In the genomic region with DNA sequence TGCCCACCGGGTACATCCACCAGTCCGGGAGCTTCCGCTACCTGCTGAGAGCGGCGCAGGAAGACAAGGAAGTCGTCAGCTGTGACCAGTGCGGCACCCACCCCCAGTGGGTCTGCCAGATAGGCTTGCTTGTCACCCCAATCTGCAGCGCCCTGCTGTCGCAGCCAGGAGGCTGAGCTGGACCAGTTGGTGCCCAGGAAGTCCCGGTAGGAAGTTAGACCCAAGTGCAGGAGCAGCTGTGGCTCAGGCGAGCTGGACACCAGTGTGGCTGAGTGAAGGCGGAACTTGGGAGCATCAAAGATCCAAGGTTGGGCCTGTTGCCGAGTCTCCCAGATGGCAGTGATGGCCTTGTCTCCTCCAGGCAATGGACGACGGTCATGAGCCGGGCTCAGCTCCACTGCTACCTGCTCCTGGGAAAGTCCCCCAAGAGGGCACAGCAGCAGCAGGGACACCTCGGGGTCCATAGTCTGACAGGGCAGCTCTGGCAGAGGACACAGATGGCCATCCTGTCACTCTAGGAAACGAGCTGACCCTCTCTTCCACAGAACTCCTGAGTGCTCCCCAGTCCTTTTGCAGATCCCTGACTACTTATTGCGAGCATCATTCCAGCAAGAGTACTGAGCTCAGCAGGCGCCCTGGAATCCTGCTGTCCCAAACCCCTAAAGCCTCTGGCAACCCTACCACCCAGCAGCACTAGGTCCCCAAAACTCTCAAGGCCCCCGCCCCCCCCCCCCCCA, we compare ENCODE assay signal across 8 mouse cellular contexts. TPM values are rescaled to one million over a fixed set of nuclear protein-coding genes. Genes with fewer than 3 reads are reported as not detected.
DNase-seq lines count a peak whose midpoint lies in the region; ATAC-seq and TF ChIP-seq lines count a peak whose summit lies in the region.

No protein-coding gene starts in this region.

- no peak for DNase-seq in heart, adult 8-10 months (ENCODE audit: low spot score)
- DNase-seq in embryonic facial prominence, embryonic 14.5 days (ENCODE audit: low spot score) = no peak
- DNase-seq in kidney, postnatal 0 days (ENCODE audit: low spot score) = no peak
- no peak for DNase-seq in right cerebral cortex, adult 18-20 months
- no peak for DNase-seq in layer of hippocampus, postnatal 36 days

- 0 out of 2 replicates have a peak, but pooled peaks cover 14% of the 10 kb centered on the region for H3K9me3 ChIP-seq in heart, embryonic 12.5 days (replicated peaks)
- no peaks in the 10 kb centered on the region; the same call in 1 of the 2 replicates for H3K9me3 ChIP-seq in ES-Bruce4 (replicated peaks; ENCODE audit: control insufficient read depth, insufficient read depth, low read length, poor library complexity, severe bottlenecking)
- no peaks in the 10 kb centered on the region for H3K9me3 ChIP-seq in embryonic facial prominence, embryonic 14.5 days (ENCODE audit: control insufficient read depth, low read length)
- no peaks in the 10 kb centered on the region for H3K9me3 ChIP-seq in kidney, postnatal 0 days (replicated peaks; ENCODE audit: low read length)

- ATAC-seq in heart, embryonic 12.5 days (ENCODE audit: insufficient number of reproducible peaks, low FRiP score) = no peak
- ATAC-seq in embryonic facial prominence, embryonic 14.5 days (ENCODE audit: low read depth) = no peak; the same call in 1 of the 2 replicates
- ATAC-seq in kidney, postnatal 0 days (replicated peaks; ENCODE audit: low FRiP score, low read depth) = no peak

- no peaks in the 10 kb centered on the region for H3K27me3 ChIP-seq in heart, embryonic 12.5 days (replicated peaks)
- H3K27me3 ChIP-seq in ES-Bruce4 (ENCODE audit: control insufficient read depth, insufficient read depth, low read length, poor library complexity, severe bottlenecking) = no peaks in the 10 kb centered on the region
- no peaks in the 10 kb centered on the region for H3K27me3 ChIP-seq in embryonic facial prominence, embryonic 14.5 days (replicated peaks; ENCODE audit: control insufficient read depth, insufficient read depth, low read length)
- no peaks in the 10 kb centered on the region for H3K27me3 ChIP-seq in kidney, postnatal 0 days (ENCODE audit: insufficient read depth, low read length)
- no peaks in the 10 kb centered on the region for H3K27me3 ChIP-seq in small intestine, adult 2 months (ENCODE audit: control insufficient read depth, insufficient read depth, low read length)

- TF ChIP-seq CTCF in ES-Bruce4 (IDR thresholded peaks at IDR 0.05; ENCODE audit: low read depth, low read length) = no peak
- peak; percentile 17; the same call in 1 of the 2 replicates for TF ChIP-seq CTCF in kidney, postnatal 0 days (IDR thresholded peaks at IDR 0.05; ENCODE audit: low read depth)
- TF ChIP-seq CTCF in small intestine, adult 2 months (IDR thresholded peaks at IDR 0.05; ENCODE audit: extremely low read depth, insufficient read length, insufficient replicate concordance, low read depth, low read length) = no peak

- 38% methylated on average over 21 of the region's 21 CpGs for WGBS in heart, embryonic 12.5 days
- WGBS in embryonic facial prominence, embryonic 14.5 days = 53% methylated on average over 17 of the region's 21 CpGs
- WGBS in kidney, postnatal 0 days = 43% methylated on average over 21 of the region's 21 CpGs
- WGBS in small intestine, adult 2 months = 30% methylated on average over 21 of the region's 21 CpGs

- peak overlapping the region; percentile 82 for H3K4me2 ChIP-seq in heart, embryonic 12.5 days
- H3K4me2 ChIP-seq in embryonic facial prominence, embryonic 14.5 days (ENCODE audit: low read depth, low read length) = peak overlapping the region; percentile 70
- H3K4me2 ChIP-seq in kidney, postnatal 0 days (ENCODE audit: low read length) = peak overlapping the region; percentile 90

- no peak overlapping the region for H3K27ac ChIP-seq in heart, embryonic 12.5 days (ENCODE audit: poor library complexity, severe bottlenecking)
- H3K27ac ChIP-seq in ES-Bruce4 (ENCODE audit: insufficient read depth, low read length) = no peak overlapping the region
- H3K27ac ChIP-seq in embryonic facial prominence, embryonic 14.5 days (replicated peaks; ENCODE audit: low read depth, low read length) = no peak overlapping the region
- peak overlapping the region; percentile 50 for H3K27ac ChIP-seq in kidney, postnatal 0 days
- H3K27ac ChIP-seq in small intestine, adult 2 months (ENCODE audit: insufficient read depth, low read depth, low read length) = peak overlapping the region; percentile 56

- H3K4me1 ChIP-seq in heart, embryonic 12.5 days (replicated peaks) = peaks cover 41% of the 10 kb centered on the region
- no peaks in the 10 kb centered on the region for H3K4me1 ChIP-seq in ES-Bruce4 (ENCODE audit: control insufficient read depth, insufficient read depth, low read length)
- H3K4me1 ChIP-seq in embryonic facial prominence, embryonic 14.5 days (ENCODE audit: control insufficient read depth, insufficient read depth, low read length) = peaks cover 29% of the 10 kb centered on the region; the same call in 1 of the 2 replicates
- peaks cover 31% of the 10 kb centered on the region for H3K4me1 ChIP-seq in kidney, postnatal 0 days (replicated peaks; ENCODE audit: insufficient read depth, low read length)
- peaks cover 23% of the 10 kb centered on the region for H3K4me1 ChIP-seq in small intestine, adult 2 months (ENCODE audit: control insufficient read depth, insufficient read depth, insufficient read length, low read length)

- no peak for TF ChIP-seq EP300 in ES-Bruce4 (IDR thresholded peaks at IDR 0.05; ENCODE audit: insufficient read depth, low read depth, low read length)

- no peak for TF ChIP-seq POLR2A in ES-Bruce4 (IDR thresholded peaks at IDR 0.05; ENCODE audit: insufficient read depth, low read length)
- TF ChIP-seq POLR2A in small intestine, adult 2 months (IDR thresholded peaks at IDR 0.05; ENCODE audit: low read depth, low read length) = no peak

- peak overlapping the region; percentile 73 for H3K9ac ChIP-seq in heart, embryonic 12.5 days
- peak overlapping the region; percentile 72 for H3K9ac ChIP-seq in ES-Bruce4 (ENCODE audit: low read depth, poor library complexity, severe bottlenecking)
- peak overlapping the region; percentile 72 for H3K9ac ChIP-seq in embryonic facial prominence, embryonic 14.5 days (ENCODE audit: low read depth, low read length)
- peak overlapping the region; percentile 70 for H3K9ac ChIP-seq in kidney, postnatal 0 days (ENCODE audit: low read depth, low read length)

- peak overlapping the region; percentile 61 for H3K4me3 ChIP-seq in heart, embryonic 12.5 days
- H3K4me3 ChIP-seq in ES-Bruce4 (ENCODE audit: low read depth, low read length) = peak overlapping the region; percentile 64
- peak overlapping the region; percentile 50 for H3K4me3 ChIP-seq in embryonic facial prominence, embryonic 14.5 days (ENCODE audit: low read depth, low read length)
- H3K4me3 ChIP-seq in kidney, postnatal 0 days (replicated peaks; ENCODE audit: low read depth, low read length) = peak overlapping the region; percentile 56
- H3K4me3 ChIP-seq in small intestine, adult 2 months (ENCODE audit: low read depth, low read length) = peak overlapping the region; percentile 84

- H3K36me3 ChIP-seq in heart, embryonic 12.5 days = peaks cover 25% of the 10 kb centered on the region
- no peaks in the 10 kb centered on the region for H3K36me3 ChIP-seq in ES-Bruce4 (ENCODE audit: control insufficient read depth, insufficient read depth, low read length, poor library complexity, severe bottlenecking)
- peaks cover 21% of the 10 kb centered on the region for H3K36me3 ChIP-seq in embryonic facial prominence, embryonic 14.5 days (ENCODE audit: control insufficient read depth, insufficient read depth, low read length)
- peaks cover 11% of the 10 kb centered on the region; the same call in 1 of the 2 replicates for H3K36me3 ChIP-seq in kidney, postnatal 0 days (ENCODE audit: insufficient read depth, low read length)
- H3K36me3 ChIP-seq in small intestine, adult 2 months (ENCODE audit: control insufficient read depth, insufficient read depth, low read length) = peaks cover 7% of the 10 kb centered on the region

RNA-seq across cellular contexts. Expression of gene Nudt22, which starts 0.5 kb away (rescaled TPM):
- 22.4 and 23.6 TPM in 2 replicates for polyA plus RNA-seq in heart, embryonic 12.5 days (2016; fragmentation: Nextera tagmentation; extraction: Ambion mirVana)
- 10 to 100 TPM; 26.8 to 34.4 (median 29.9) TPM for total RNA-seq in heart, adult 8-10 months (2022)
- polyA plus RNA-seq in ES-Bruce4 (2011; ENCODE audit: insufficient read depth, insufficient read length, low read depth, missing spikeins) = 6.8 and 7.7 TPM in 2 replicates
- polyA plus RNA-seq in embryonic facial prominence, embryonic 14.5 days (2014; fragmentation: Nextera tagmentation; extraction: Ambion mirVana) = 21.9 and 22.9 TPM in 2 replicates
- 39.0 and 40.8 TPM in 2 replicates for polyA plus RNA-seq in kidney, postnatal 0 days (2015; fragmentation: Nextera tagmentation; extraction: Ambion mirVana)
- polyA plus RNA-seq in small intestine, adult 2 months (2012; rRNA removed) = 41.2 and 53.8 TPM in 2 replicates
- total RNA-seq in layer of hippocampus, postnatal 36 days (2021) = 10 to 100 TPM; 13.8 to 14.3 TPM

RNA-seq across cellular contexts. Expression of gene Trpt1, which starts 0.5 kb away (rescaled TPM):
- polyA plus RNA-seq in heart, embryonic 12.5 days (2016; fragmentation: Nextera tagmentation; extraction: Ambion mirVana) = 13.3 and 14.3 TPM in 2 replicates
- 10 to 100 TPM; 26.1 to 30.5 (median 27.3) TPM for total RNA-seq in heart, adult 8-10 months (2022)
- polyA plus RNA-seq in ES-Bruce4 (2011; ENCODE audit: insufficient read depth, insufficient read length, low read depth, missing spikeins) = 7.3 and 8.4 TPM in 2 replicates
- polyA plus RNA-seq in embryonic facial prominence, embryonic 14.5 days (2014; fragmentation: Nextera tagmentation; extraction: Ambion mirVana) = 10.1 and 13.4 TPM in 2 replicates
- 14.5 and 14.7 TPM in 2 replicates for polyA plus RNA-seq in kidney, postnatal 0 days (2015; fragmentation: Nextera tagmentation; extraction: Ambion mirVana)
- polyA plus RNA-seq in small intestine, adult 2 months (2012; rRNA removed) = 5.2 and 7.7 TPM in 2 replicates
- total RNA-seq in layer of hippocampus, postnatal 36 days (2021) = 10 to 100 TPM; 13.1 to 17.8 TPM

RNA-seq across cellular contexts. Expression of gene Dnajc4, which starts 3.1 kb away (rescaled TPM):
- polyA plus RNA-seq in heart, embryonic 12.5 days (2016; fragmentation: Nextera tagmentation; extraction: Ambion mirVana) = 32.7 and 33.9 TPM in 2 replicates
- 10 to 100 TPM; 48.7 to 62.9 (median 53.7) TPM for total RNA-seq in heart, adult 8-10 months (2022)
- 14.8 and 15.8 TPM in 2 replicates for polyA plus RNA-seq in ES-Bruce4 (2011; ENCODE audit: insufficient read depth, insufficient read length, low read depth, missing spikeins)
- 21.7 and 22.1 TPM in 2 replicates for polyA plus RNA-seq in embryonic facial prominence, embryonic 14.5 days (2014; fragmentation: Nextera tagmentation; extraction: Ambion mirVana)
- polyA plus RNA-seq in kidney, postnatal 0 days (2015; fragmentation: Nextera tagmentation; extraction: Ambion mirVana) = 30.7 and 32.1 TPM in 2 replicates
- polyA plus RNA-seq in small intestine, adult 2 months (2012; rRNA removed) = 34.1 and 53.4 TPM in 2 replicates
- total RNA-seq in layer of hippocampus, postnatal 36 days (2021) = 10 to 100 TPM; 21.9 to 22.9 TPM

RNA-seq across cellular contexts. Expression of gene Vegfb, which starts 8.0 kb away (rescaled TPM):
- polyA plus RNA-seq in heart, embryonic 12.5 days (2016; fragmentation: Nextera tagmentation; extraction: Ambion mirVana) = 126 and 136 TPM in 2 replicates
- total RNA-seq in heart, adult 8-10 months (2022) = 100 to 1,000 TPM; 488 to 525 (median 495) TPM
- 44.7 and 49.1 TPM in 2 replicates for polyA plus RNA-seq in ES-Bruce4 (2011; ENCODE audit: insufficient read depth, insufficient read length, low read depth, missing spikeins)
- polyA plus RNA-seq in embryonic facial prominence, embryonic 14.5 days (2014; fragmentation: Nextera tagmentation; extraction: Ambion mirVana) = 41.0 and 43.9 TPM in 2 replicates
- 52.8 and 56.6 TPM in 2 replicates for polyA plus RNA-seq in kidney, postnatal 0 days (2015; fragmentation: Nextera tagmentation; extraction: Ambion mirVana)
- polyA plus RNA-seq in small intestine, adult 2 months (2012; rRNA removed) = 19.8 and 20.4 TPM in 2 replicates
- 10 to 100 TPM; 81.5 to 82.6 TPM for total RNA-seq in layer of hippocampus, postnatal 36 days (2021)

RNA-seq across cellular contexts. Expression of gene Fkbp2, which starts 15.1 kb away (rescaled TPM):
- 73.3 and 81.9 TPM in 2 replicates for polyA plus RNA-seq in heart, embryonic 12.5 days (2016; fragmentation: Nextera tagmentation; extraction: Ambion mirVana)
- total RNA-seq in heart, adult 8-10 months (2022) = 10 to 100 TPM; 17.2 to 23.1 (median 20.9) TPM
- 40.4 and 45.5 TPM in 2 replicates for polyA plus RNA-seq in ES-Bruce4 (2011; ENCODE audit: insufficient read depth, insufficient read length, low read depth, missing spikeins)
- polyA plus RNA-seq in embryonic facial prominence, embryonic 14.5 days (2014; fragmentation: Nextera tagmentation; extraction: Ambion mirVana) = 72.4 and 81.0 TPM in 2 replicates
- 128 and 129 TPM in 2 replicates for polyA plus RNA-seq in kidney, postnatal 0 days (2015; fragmentation: Nextera tagmentation; extraction: Ambion mirVana)
- 23.0 and 47.9 TPM in 2 replicates for polyA plus RNA-seq in small intestine, adult 2 months (2012; rRNA removed)
- 100 to 1,000 TPM in 1 of 2 experiments, 10 to 100 TPM in 1; 86.0 to 101 TPM for total RNA-seq in layer of hippocampus, postnatal 36 days (2021)

Comparison
In these comparisons a context has a peak if more than half of its experiments do, and no peak if none do; other contexts are left out.
1. H3K27ac ChIP-seq: peak in kidney, postnatal 0 days (single experiment) and small intestine, adult 2 months (single experiment); none in heart, embryonic 12.5 days (single experiment), ES-Bruce4 (single experiment) and embryonic facial prominence, embryonic 14.5 days (single experiment).
2. Peak in every context shown above with its lines, with median percentiles within 50 percentile points of each other: H3K4me2 ChIP-seq, H3K4me3 ChIP-seq and H3K9ac ChIP-seq.